Mouse (Mus musculus) forebrain, embryonic 13.5 days (tissue): ENCODE data around the gene Kcnk5. TPM values are rescaled to one million over a fixed set of nuclear protein-coding genes. Genes with fewer than 3 reads are reported as not detected.

Experiments used
- ATAC-seq: fragments of 200-750 bp; cut with Nextera tagmentation; 2 replicates; pipeline ENCODE4 v1.8.0; 2017
- H3K27ac ChIP-seq: fragments of 300-500 bp; sonication (generic); 2 replicates; pipeline ENCODE4 v1.5.1; 2015; ENCODE audit warnings: inconsistent platforms, mild to moderate bottlenecking, moderate library complexity
- H3K27me3 ChIP-seq: fragments of 300-500 bp; sonication (generic); 2 replicates; pipeline ENCODE4 v1.6.1; 2015; ENCODE audit warnings: mild to moderate bottlenecking, inconsistent platforms
- H3K36me3 ChIP-seq: fragments of 300-500 bp; sonication (generic); 2 replicates; pipeline ENCODE4 v1.6.1; 2015; ENCODE audit warnings: mild to moderate bottlenecking, inconsistent platforms; ENCODE audit not compliant: poor library complexity, severe bottlenecking
- H3K4me1 ChIP-seq: fragments of 300-500 bp; sonication (generic); 2 replicates; pipeline ENCODE4 v1.6.1; 2015; ENCODE audit warnings: inconsistent platforms
- H3K4me2 ChIP-seq: fragments of 300-500 bp; sonication (generic); 2 replicates; pipeline ENCODE4 v1.6.1; 2015; ENCODE audit warnings: inconsistent platforms, mild to moderate bottlenecking, moderate library complexity
- H3K4me3 ChIP-seq: fragments of 300-500 bp; sonication (generic); 2 replicates; pipeline ENCODE4 v1.5.1; 2015; ENCODE audit warnings: mild to moderate bottlenecking, inconsistent platforms
- H3K9ac ChIP-seq: fragments of 300-500 bp; sonication (generic); 2 replicates; pipeline ENCODE4 v1.6.1; 2015; ENCODE audit warnings: mild to moderate bottlenecking, inconsistent platforms
- H3K9me3 ChIP-seq: fragments of 300-500 bp; sonication (generic); replicated peaks from 2 replicates; pipeline ENCODE4 v1.6.1; 2016; ENCODE audit warnings: inconsistent platforms
- WGBS: fragments of 180-500 bp; shearing (Covaris S2); methylation state at CpG from one replicate; pipeline ENCODE4 v1.1.7; 2015; 5-methylcytosine and 5-hydroxymethylcytosine counted together
- polyA plus RNA-seq: library from polyadenylated mRNA; unstranded; fragments of >200 nt; fragmentation: Nextera tagmentation; extraction: Ambion mirVana; gene quantifications from 2 replicates; pipeline ENCODE4 v1.2.1, GENCODE M21; 2015

Gene Kcnk5
- polyA plus RNA-seq, 1 experiment from 2014 or later, result 7.3 TPM

- Histone ChIP-seq H3K27ac (no peak overlapping the region), H3K9ac (no peak overlapping the region), H3K4me2 (no peak overlapping the region), H3K27me3 (no peaks in the 10 kb centered on the region), H3K4me1 (peaks cover 32% of the 10 kb centered on the region), H3K9me3 (no peaks in the 10 kb centered on the region), H3K36me3 (no peaks in the 10 kb centered on the region), H3K4me3 (no peak overlapping the region)
- WGBS, result 80% methylated on average over 8 of the region's 8 CpGs
- no peak for ATAC-seq
Observed at GRCm38 (mm10) chr14:20158727-20159681, 22.6 kb downstream of the Kcnk5 start.

GRCm38 (mm10) chr14:20157595-20157994, 24.0 kb downstream of the Kcnk5 start:
- H3K4me2 ChIP-seq, result no peak overlapping the region
- no peaks in the 10 kb centered on the region for H3K27me3 ChIP-seq
- no peaks in the 10 kb centered on the region for H3K9me3 ChIP-seq
- ATAC-seq, result no peak
- WGBS, result 92% methylated on average over 10 of the region's 10 CpGs
- H3K4me1 ChIP-seq, result peaks cover 23% of the 10 kb centered on the region
- no peak overlapping the region for H3K4me3 ChIP-seq
- H3K9ac ChIP-seq, result no peak overlapping the region
- H3K27ac ChIP-seq, result no peak overlapping the region
- H3K36me3 ChIP-seq, result no peaks in the 10 kb centered on the region

GRCm38 (mm10) chr14:20155718-20156117, 25.9 kb downstream of the Kcnk5 start:
- Histone ChIP-seq H3K4me1 (peaks cover 18% of the 10 kb centered on the region), H3K9ac (no peak overlapping the region), H3K27me3 (no peaks in the 10 kb centered on the region), H3K4me2 (no peak overlapping the region), H3K36me3 (no peaks in the 10 kb centered on the region), H3K4me3 (no peak overlapping the region), H3K27ac (no peak overlapping the region), H3K9me3 (no peaks in the 10 kb centered on the region)
- 55% methylated on average over 10 of the region's 10 CpGs for WGBS
- ATAC-seq, result no peak

- WGBS, result 92% methylated on average over 4 of the region's 4 CpGs
- H3K4me2 ChIP-seq, result no peak overlapping the region
- H3K4me3 ChIP-seq, result no peak overlapping the region
- no peak overlapping the region for H3K9ac ChIP-seq
- ATAC-seq, result no peak
- no peaks in the 10 kb centered on the region for H3K9me3 ChIP-seq
- no peaks in the 10 kb centered on the region for H3K27me3 ChIP-seq
- H3K27ac ChIP-seq, result no peak overlapping the region
- H3K36me3 ChIP-seq, result no peaks in the 10 kb centered on the region
- peaks cover 18% of the 10 kb centered on the region for H3K4me1 ChIP-seq
Observed at GRCm38 (mm10) chr14:20154937-20155336, 26.7 kb downstream of the Kcnk5 start.

GRCm38 (mm10) chr14:20154245-20154644, 27.4 kb downstream of the Kcnk5 start:
- Histone ChIP-seq H3K27ac (no peak overlapping the region), H3K9me3 (no peaks in the 10 kb centered on the region), H3K36me3 (no peaks in the 10 kb centered on the region), H3K4me2 (no peak overlapping the region), H3K27me3 (no peaks in the 10 kb centered on the region), H3K4me1 (peaks cover 11% of the 10 kb centered on the region; the same call in 1 of the 2 replicates), H3K4me3 (no peak overlapping the region), H3K9ac (no peak overlapping the region)
- 84% methylated on average over 7 of the region's 7 CpGs for WGBS
- ATAC-seq, result no peak

GRCm38 (mm10) chr14:20149127-20150080, 32.2 kb downstream of the Kcnk5 start:
- peaks cover 4% of the 10 kb centered on the region for H3K4me1 ChIP-seq
- no peak for ATAC-seq
- H3K4me2 ChIP-seq, result no peak overlapping the region
- no peak overlapping the region for H3K4me3 ChIP-seq
- H3K9me3 ChIP-seq, result no peaks in the 10 kb centered on the region
- no peak overlapping the region for H3K9ac ChIP-seq
- 89% methylated on average over 22 of the region's 22 CpGs for WGBS
- H3K27me3 ChIP-seq, result no peaks in the 10 kb centered on the region
- H3K36me3 ChIP-seq, result peaks cover 22% of the 10 kb centered on the region
- no peak overlapping the region for H3K27ac ChIP-seq

GRCm38 (mm10) chr14:20148514-20148913, 33.1 kb downstream of the Kcnk5 start:
- no peaks in the 10 kb centered on the region for H3K9me3 ChIP-seq

GRCm38 (mm10) chr14:20147854-20148253, 33.8 kb downstream of the Kcnk5 start:
- Histone ChIP-seq H3K4me2 (no peak overlapping the region), H3K4me1 (peaks cover 14% of the 10 kb centered on the region), H3K4me3 (no peak overlapping the region), H3K9ac (no peak overlapping the region), H3K27ac (no peak overlapping the region), H3K27me3 (no peaks in the 10 kb centered on the region), H3K9me3 (no peaks in the 10 kb centered on the region), H3K36me3 (peaks cover 31% of the 10 kb centered on the region)
- ATAC-seq, result no peak
- 93% methylated on average over 7 of the region's 7 CpGs for WGBS

More at GRCm38 (mm10) chr14:20148514-20148913, 33.1 kb downstream of the Kcnk5 start:
- 96% methylated on average over 11 of the region's 11 CpGs for WGBS
- Histone ChIP-seq H3K4me2 (no peak overlapping the region), H3K27ac (no peak overlapping the region), H3K9ac (no peak overlapping the region), H3K36me3 (peaks cover 27% of the 10 kb centered on the region), H3K27me3 (no peaks in the 10 kb centered on the region), H3K4me3 (no peak overlapping the region), H3K4me1 (peaks cover 13% of the 10 kb centered on the region)
- ATAC-seq, result no peak

- 25% methylated on average over 4 of the region's 4 CpGs for WGBS
- Histone ChIP-seq H3K4me2 (no peak overlapping the region), H3K36me3 (peaks cover 55% of the 10 kb centered on the region), H3K4me1 (peaks cover 14% of the 10 kb centered on the region), H3K9ac (no peak overlapping the region), H3K9me3 (no peaks in the 10 kb centered on the region), H3K27me3 (no peaks in the 10 kb centered on the region), H3K27ac (peak overlapping the region; percentile 49), H3K4me3 (no peak overlapping the region)
- ATAC-seq, result peak; percentile 36; the same call in 1 of the 2 replicates
Observed at GRCm38 (mm10) chr14:20144093-20144492, 37.5 kb downstream of the Kcnk5 start.

GRCm38 (mm10) chr14:20138484-20139355, 42.9 kb downstream of the Kcnk5 start, which contains the start of gene Saysd1:
Gene Saysd1 (minus strand): TSS chr14:20138534.
- Histone ChIP-seq H3K27ac (no peak within 1 kb of the TSS), H3K9me3 (no peaks in the 10 kb centered on the region), H3K4me1 (peaks cover 3% of the 10 kb centered on the region; the same call in 1 of the 2 replicates), H3K9ac (no peak within 1 kb of the TSS), H3K4me3 (no peak within 1 kb of the TSS), H3K27me3 (no peaks in the 10 kb centered on the region), H3K4me2 (no peak within 1 kb of the TSS), H3K36me3 (peaks cover 28% of the 10 kb centered on the region)
- no peak for ATAC-seq
- WGBS, result 89% methylated on average over 16 of the region's 16 CpGs

- H3K4me2 ChIP-seq, result no peak overlapping the region
- ATAC-seq, result no peak
- 87% methylated on average over 10 of the region's 10 CpGs for WGBS
- H3K9me3 ChIP-seq, result no peaks in the 10 kb centered on the region; the same call in 1 of the 2 replicates
- no peaks in the 10 kb centered on the region; the same call in 1 of the 2 replicates for H3K36me3 ChIP-seq
- H3K27me3 ChIP-seq, result no peaks in the 10 kb centered on the region
- no peak overlapping the region for H3K4me3 ChIP-seq
- H3K4me1 ChIP-seq, result no peaks in the 10 kb centered on the region
- no peak overlapping the region for H3K9ac ChIP-seq
- no peak overlapping the region for H3K27ac ChIP-seq
Observed at GRCm38 (mm10) chr14:20134965-20135671, 46.5 kb downstream of the Kcnk5 start.
